Mouse (Mus musculus) right cerebral cortex, adult 18-20 months (tissue): ENCODE measurements around the gene Stag2.

Source experiments
- DNase-seq: peaks from one replicate; pipeline ENCODE4 v3.0.0; 2022; ENCODE audit warnings: mixed read lengths

Stag2 gene

GRCm38 (mm10) chrX:42250342-42250741 lies 101.2 kb downstream of the Stag2 start:
- no peak for DNase-seq

DNA sequence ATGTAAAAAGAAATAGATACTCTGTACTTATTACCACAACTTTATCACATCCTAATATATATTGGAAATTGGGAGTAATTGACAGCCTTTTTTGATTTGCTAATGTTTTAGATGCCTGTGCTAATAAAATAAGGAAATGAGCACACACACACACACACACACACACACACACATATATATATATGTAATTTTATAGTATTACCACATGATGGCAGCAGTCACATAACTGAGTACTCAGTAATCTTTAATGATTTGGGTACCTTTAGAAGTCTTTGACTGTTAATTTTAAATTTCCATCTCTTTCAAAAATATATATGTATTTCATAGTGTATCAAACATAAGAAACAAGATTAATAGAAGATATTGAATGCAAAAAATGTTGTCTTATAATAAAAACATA lies 123.6 kb downstream of the Stag2 start:
- DNase-seq = no peak

GRCm38 (mm10) chrX:42290215-42290614 lies 141.1 kb downstream of the Stag2 start:
- DNase-seq = no peak

DNA sequence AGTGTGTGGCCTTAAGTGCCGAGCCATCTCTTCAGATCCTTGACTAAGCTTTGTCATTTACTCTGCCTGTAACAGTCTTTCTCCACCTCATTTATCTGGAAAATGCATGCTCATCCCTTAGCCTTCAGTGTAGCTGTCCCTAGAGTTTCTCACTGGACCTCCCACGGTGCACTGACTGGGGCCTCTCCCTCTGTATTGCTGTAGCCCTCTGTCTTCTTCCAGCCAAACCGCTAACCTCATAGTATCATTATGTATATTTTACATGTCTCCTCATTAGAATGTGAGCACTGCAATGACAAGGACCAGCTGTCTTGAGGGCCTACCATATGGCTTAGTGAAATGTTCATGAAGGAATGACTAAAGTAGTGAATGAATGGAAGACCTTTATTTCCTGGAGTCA lies 166.1 kb downstream of the Stag2 start:
- no peak for DNase-seq

DNA sequence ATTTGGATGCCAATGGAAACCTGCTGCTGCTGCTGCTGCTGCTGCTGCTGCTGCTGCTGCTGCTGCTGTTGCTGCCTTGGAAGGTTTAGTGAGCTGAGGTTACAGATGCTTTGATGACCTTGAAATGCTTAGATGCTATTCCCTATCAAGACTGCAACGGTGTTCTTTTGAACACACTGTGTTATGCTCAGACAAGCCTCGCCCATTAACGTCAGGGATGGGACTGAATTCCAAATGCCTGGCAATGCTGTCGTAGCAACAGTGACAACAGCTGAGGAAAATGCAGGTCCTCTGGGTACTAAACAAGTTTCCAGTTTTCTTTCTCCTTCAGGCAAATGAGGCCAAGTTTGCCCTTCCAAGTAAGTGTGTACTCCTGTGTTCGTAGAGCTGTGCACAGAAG lies 171.3 kb downstream of the Stag2 start:
- DNase-seq = no peak

GRCm38 (mm10) chrX:42321200-42321773 lies 172.2 kb downstream of the Stag2 start:
- no peak for DNase-seq

GRCm38 (mm10) chrX:42324848-42325247 lies 175.7 kb downstream of the Stag2 start:
- DNase-seq = no peak
